Mouse (Mus musculus) liver, embryonic 14.5 days (tissue): Measurements from ENCODE around the gene Disc1. TPM values are rescaled to one million over a fixed set of nuclear protein-coding genes. Genes with fewer than 3 reads are reported as not detected.

Experiments used
- ATAC-seq: fragments of 200-750 bp; cut with Nextera tagmentation; 2 replicates; pipeline ENCODE4 v1.8.0; 2017; ENCODE audit warnings: moderate number of reproducible peaks, mild to moderate bottlenecking, moderate library complexity; ENCODE audit not compliant: insufficient read depth
- DNase-seq, 3 experiments: peaks; one replicate each; pipeline ENCODE4 v3.0.0-alpha.2; 2012 to 2013; ENCODE audit warnings: low read depth in 3 of 3, low spot score in 3 of 3
- H3K27ac ChIP-seq: fragments of 300-500 bp; sonication (generic); 2 replicates; pipeline ENCODE4 v1.5.1; 2014; ENCODE audit warnings: moderate library complexity, mild to moderate bottlenecking, control low read depth, inconsistent platforms
- H3K27me3 ChIP-seq: fragments of 300-500 bp; sonication (generic); 2 replicates; pipeline ENCODE4 v1.6.1; 2014; ENCODE audit warnings: mild to moderate bottlenecking, low read length, moderate library complexity; ENCODE audit not compliant: control insufficient read depth, insufficient read depth
- H3K36me3 ChIP-seq: fragments of 300-500 bp; sonication (generic); replicated peaks from 2 replicates; pipeline ENCODE4 v1.6.1; 2014; ENCODE audit warnings: low read depth; ENCODE audit not compliant: control insufficient read depth, insufficient read depth
- H3K4me1 ChIP-seq, 2 experiments: fragments of 200-500 bp in 1 of 2; fragments of 300-500 bp in 1 of 2; sonication (generic) in 1 of 2; replicated peaks; 2 replicates each; pipeline ENCODE4 v1.6.1; 2012 to 2014; ENCODE audit warnings: antibody characterized with exemption in 1 of 2, inconsistent platforms in 1 of 2, low read length in 1 of 2; ENCODE audit not compliant: control insufficient read depth in 2 of 2, insufficient read depth in 2 of 2
- H3K4me2 ChIP-seq: fragments of 300-500 bp; sonication (generic); 2 replicates; pipeline ENCODE4 v1.6.1; 2014; ENCODE audit warnings: low read depth, mild to moderate bottlenecking, control low read depth, moderate library complexity
- H3K4me3 ChIP-seq, 2 experiments: fragments of 200-500 bp in 1 of 2; fragments of 300-500 bp in 1 of 2; sonication (generic) in 1 of 2; 2 replicates each; pipeline ENCODE4 v1.5.1; 2012 to 2014; ENCODE audit warnings: low read depth in 2 of 2, low read length in 2 of 2, mild to moderate bottlenecking in 2 of 2, control low read depth in 1 of 2, inconsistent platforms in 1 of 2, moderate library complexity in 1 of 2; ENCODE audit not compliant: insufficient read depth in 1 of 2
- H3K9ac ChIP-seq: fragments of 300-500 bp; sonication (generic); replicated peaks from 2 replicates; pipeline ENCODE4 v1.6.1; 2014; ENCODE audit warnings: mild to moderate bottlenecking, control low read depth, moderate library complexity
- H3K9me3 ChIP-seq: fragments of 300-500 bp; sonication (generic); 2 replicates; pipeline ENCODE4 v1.6.1; 2016; ENCODE audit warnings: low read length, mixed read lengths; ENCODE audit not compliant: control insufficient read depth
- CTCF ChIP-seq: IDR thresholded peaks from 2 replicates; pipeline ENCODE4 v1.5.1; 2016; ENCODE audit warnings: antibody characterized with exemption, low read depth, control low read depth
- EP300 ChIP-seq: IDR thresholded peaks from 2 replicates; pipeline ENCODE4 v1.6.1; 2016; ENCODE audit warnings: antibody characterized with exemption, low read depth
- WGBS: fragments of 180-500 bp; shearing (Covaris S2); extraction: QIAGEN DNeasy Blood & Tissue Kit; methylation state at CpG from one replicate; pipeline ENCODE4 v1.1.7; 2014; ENCODE audit not compliant: insufficient replicate concordance; 5-methylcytosine and 5-hydroxymethylcytosine counted together
- polyA plus RNA-seq, 2 experiments: library from polyadenylated mRNA; depleted of rRNA in 1 of 2; stranded (reverse) in 1 of 2; unstranded in 1 of 2; fragments of >200 nt; fragmentation: Nextera tagmentation in 1 of 2; extraction: Ambion mirVana in 1 of 2; gene quantifications; 2 replicates each; pipeline versions ENCODE4 v1.2.1 to v1.2.3; 2012 to 2014

The Disc1 gene
- polyA plus RNA-seq, 2 experiments = 0.11 to 0.17 TPM

- H3K4me3 ChIP-seq = no peak overlapping the region
- H3K36me3 ChIP-seq = no peaks in the 10 kb centered on the region
- H3K9me3 ChIP-seq = no peaks in the 10 kb centered on the region
- H3K4me1 ChIP-seq = peaks cover 0 to 3% of the 10 kb centered on the region in 2 experiments; a peak in 2 of 4 replicates
- no peak for DNase-seq
- no peak overlapping the region for H3K4me2 ChIP-seq
- ATAC-seq = no peak
- 73% methylated on average over 14 of the region's 14 CpGs for WGBS
- H3K27ac ChIP-seq = no peak overlapping the region
- H3K27me3 ChIP-seq = no peaks in the 10 kb centered on the region
- H3K9ac ChIP-seq = no peak overlapping the region
- TF ChIP-seq EP300 (no peak), CTCF (no peak)
Measured at GRCm38 (mm10) chr8:125196573-125197094, 142.6 kb downstream of the Disc1 start.

- Histone ChIP-seq H3K27ac (no peak overlapping the region), H3K4me2 (no peak overlapping the region), H3K4me1 (peaks cover 0 to 3% of the 10 kb centered on the region in 2 experiments; a peak in 2 of 4 replicates), H3K27me3 (no peaks in the 10 kb centered on the region), H3K9me3 (no peaks in the 10 kb centered on the region), H3K36me3 (no peaks in the 10 kb centered on the region), H3K9ac (no peak overlapping the region), H3K4me3 (no peak overlapping the region)
- TF ChIP-seq CTCF (no peak), EP300 (no peak)
- ATAC-seq = no peak
- no peak for DNase-seq
- WGBS = 51% methylated on average over 7 of the region's 7 CpGs
Measured at GRCm38 (mm10) chr8:125197341-125198002, 143.5 kb downstream of the Disc1 start.

GRCm38 (mm10) chr8:125198420-125199196 lies 144.6 kb downstream of the Disc1 start:
- ATAC-seq (no peak), DNase-seq (no peak)
- no peak overlapping the region for H3K4me3 ChIP-seq
- H3K4me2 ChIP-seq = no peak overlapping the region
- H3K9ac ChIP-seq = no peak overlapping the region
- TF ChIP-seq EP300 (no peak), CTCF (no peak)
- H3K36me3 ChIP-seq = no peaks in the 10 kb centered on the region
- 45% methylated on average over 9 of the region's 9 CpGs for WGBS
- peaks cover 0 to 3% of the 10 kb centered on the region in 2 experiments; a peak in 2 of 4 replicates for H3K4me1 ChIP-seq
- no peaks in the 10 kb centered on the region for H3K9me3 ChIP-seq
- H3K27me3 ChIP-seq = no peaks in the 10 kb centered on the region
- H3K27ac ChIP-seq = no peak overlapping the region

- Histone ChIP-seq H3K27ac (no peak overlapping the region), H3K4me3 (no peak overlapping the region), H3K9me3 (no peaks in the 10 kb centered on the region), H3K4me1 (peaks cover 0 to 3% of the 10 kb centered on the region in 2 experiments; a peak in 2 of 4 replicates), H3K9ac (no peak overlapping the region), H3K4me2 (no peak overlapping the region), H3K36me3 (no peaks in the 10 kb centered on the region), H3K27me3 (no peaks in the 10 kb centered on the region)
- ATAC-seq = no peak
- WGBS = 38% methylated on average over 16 of the region's 16 CpGs
- TF ChIP-seq EP300 = no peak
- no peak for TF ChIP-seq CTCF
- DNase-seq = no peak
Measured at GRCm38 (mm10) chr8:125199197-125199939, 145.4 kb downstream of the Disc1 start.
